Mouse (Mus musculus): ENCODE measurements around the gene Atxn7l1.
A peak's percentile ranks its signal among the peaks of the same experiment; 100 is the strongest.

The Atxn7l1 gene

DNA sequence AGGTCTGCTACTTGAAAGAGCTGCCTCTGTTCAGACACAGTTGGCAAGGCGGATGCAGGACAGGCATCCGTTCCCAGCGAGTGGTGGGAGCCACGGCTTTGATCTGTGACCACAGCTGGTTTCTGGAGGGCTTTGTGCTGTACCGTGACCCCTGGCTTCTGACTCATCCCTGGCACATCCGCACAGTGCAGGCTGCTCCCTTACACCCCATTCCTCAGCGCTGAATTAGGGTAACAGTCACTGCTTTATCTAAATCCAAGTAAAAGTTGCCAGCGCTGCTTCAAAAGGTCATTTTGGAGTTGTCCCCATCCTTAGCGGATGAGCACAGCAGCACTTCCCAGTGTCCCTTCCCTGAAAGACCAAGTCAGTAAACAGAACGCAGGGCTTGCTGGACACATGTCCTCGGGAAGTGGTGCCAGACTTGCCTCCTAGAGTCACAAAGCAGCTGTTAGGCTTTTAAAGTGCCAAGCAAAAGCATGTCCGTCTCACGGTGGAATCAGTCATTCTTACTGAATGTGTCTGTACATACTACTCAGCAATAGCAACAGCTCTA is 88.4 kb downstream of the Atxn7l1 start:
- DNase-seq (ENCODE audit: low spot score) = no peak

DNA sequence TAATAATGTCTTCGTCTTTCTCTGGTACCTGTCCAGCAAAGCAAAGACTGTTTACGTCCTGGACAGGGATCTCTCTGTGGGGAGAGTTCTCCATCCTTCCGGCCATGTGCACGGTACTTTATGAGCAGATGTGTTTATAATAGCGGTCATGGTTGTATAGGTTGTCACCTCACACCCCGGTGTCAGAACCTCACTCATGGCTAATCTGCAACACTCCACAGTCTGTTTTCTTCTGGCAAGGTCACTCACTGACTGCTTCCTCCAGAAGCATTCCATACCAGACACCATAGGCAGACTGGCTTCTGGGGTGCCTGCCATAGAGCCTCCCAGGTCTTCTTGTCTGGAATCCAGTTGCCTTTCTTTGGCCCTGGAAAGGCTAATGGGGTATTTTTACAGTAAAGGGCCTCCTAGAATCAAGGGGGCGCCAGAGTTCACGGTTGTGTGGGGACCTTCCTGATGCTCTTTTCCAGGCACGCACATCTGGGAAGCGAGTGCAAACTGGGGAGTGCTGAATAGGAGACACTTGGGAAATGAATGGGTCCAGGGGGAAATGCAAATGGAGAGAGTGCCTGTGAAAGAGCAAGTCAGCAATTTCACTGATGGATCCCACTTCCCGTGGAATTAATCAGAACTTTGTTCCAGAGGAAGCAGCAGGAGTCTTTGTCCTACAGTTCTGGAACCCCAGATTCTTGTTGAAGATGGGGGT is 89.0 kb downstream of the Atxn7l1 start:
- DNase-seq (ENCODE audit: low spot score) = no peak

DNA sequence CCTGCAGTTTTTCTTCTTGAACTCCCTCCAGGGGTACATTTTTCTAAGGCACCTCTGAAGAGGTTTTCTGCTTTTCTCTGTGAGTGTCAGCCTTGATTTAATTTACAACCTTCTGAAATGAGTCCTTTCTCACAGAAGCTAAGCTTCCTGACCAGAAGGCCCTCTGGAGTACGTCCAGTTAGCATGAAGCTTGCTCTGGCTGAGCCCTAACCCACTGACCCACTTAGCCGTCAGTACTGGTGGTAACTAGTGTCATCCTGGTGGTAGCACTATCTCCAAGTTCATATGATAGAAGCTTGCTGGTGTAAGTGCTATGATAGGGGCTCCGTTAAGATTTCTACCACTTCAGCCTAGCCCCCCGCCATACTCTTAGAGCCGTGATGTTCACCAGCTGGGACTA is 89.6 kb downstream of the Atxn7l1 start:
- no peak for DNase-seq (ENCODE audit: low spot score)

DNA sequence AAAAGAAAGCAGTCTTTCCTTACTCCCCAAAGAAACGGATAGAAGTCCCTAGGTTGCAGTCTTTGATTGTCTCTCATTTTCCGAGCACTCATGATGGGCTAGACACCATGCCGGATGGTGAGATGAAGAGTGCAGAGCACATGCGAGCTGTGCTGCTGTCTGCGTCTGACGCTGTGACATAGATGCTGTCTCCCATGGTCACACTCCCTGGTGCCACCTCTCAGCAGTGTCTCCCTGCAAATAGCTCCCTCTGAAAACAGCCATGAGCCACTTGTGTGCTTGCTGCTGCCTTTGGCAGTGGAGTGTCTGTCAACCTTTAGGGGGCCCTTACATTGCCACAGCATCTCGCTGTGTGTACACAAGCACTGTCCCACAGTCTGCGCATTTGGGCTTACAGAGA is 95.2 kb downstream of the Atxn7l1 start:
- DNase-seq (ENCODE audit: low spot score) = no peak

DNA sequence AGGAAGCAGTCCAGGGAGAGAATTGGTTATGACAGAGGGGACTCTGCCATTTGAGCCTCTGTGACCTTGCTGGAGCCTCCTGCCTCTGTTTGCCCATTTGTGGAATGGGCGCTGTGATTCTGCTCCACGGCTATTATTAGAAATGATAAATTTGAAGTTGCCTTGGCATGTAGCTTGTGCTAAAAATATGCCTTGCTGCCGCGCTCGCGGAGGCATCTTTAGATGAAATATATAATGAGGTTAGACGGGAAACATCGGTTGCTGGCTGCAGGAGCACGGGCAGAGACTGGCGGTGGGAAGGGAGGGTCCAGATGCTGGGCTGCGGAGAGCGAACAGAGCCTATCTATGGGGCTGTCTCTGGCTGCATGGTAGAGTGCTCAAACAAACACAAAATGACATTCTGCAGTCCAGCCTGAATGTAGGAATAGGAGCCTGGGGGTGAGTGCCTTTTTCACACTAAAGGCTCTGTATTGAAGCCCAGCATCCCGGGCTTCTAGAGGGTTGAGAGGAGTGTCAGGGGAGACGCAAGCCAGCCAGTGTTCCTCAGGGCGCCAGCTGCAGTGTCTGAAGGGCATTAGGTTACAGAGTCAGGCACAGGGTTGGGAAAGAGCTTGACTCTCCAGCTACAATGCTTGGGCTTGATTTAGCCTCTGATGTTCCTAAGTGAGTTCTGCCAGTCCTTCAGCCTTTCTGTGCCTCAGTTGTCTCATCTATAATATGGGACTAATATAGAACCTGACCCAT is 96.8 kb downstream of the Atxn7l1 start:
- no peak for DNase-seq (ENCODE audit: low spot score)

DNA sequence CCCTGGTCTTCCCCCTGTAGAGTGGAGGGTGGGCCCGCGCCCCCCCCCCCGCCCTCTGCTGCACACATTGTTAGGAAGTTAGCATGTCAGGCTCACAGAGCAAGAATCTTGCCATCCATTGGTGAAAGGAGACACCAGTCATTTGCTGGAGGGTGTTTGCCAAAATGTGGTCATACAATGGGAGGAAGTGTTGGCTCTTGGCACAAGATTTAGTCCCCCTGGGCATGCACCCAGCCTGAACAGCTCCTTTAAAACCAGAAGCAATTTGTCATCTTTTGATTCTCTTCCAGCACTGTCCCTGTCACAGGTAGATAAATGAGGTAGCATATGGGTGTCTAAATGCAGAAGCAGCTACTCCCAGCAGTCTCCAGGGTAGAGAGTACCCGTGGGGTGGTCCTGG is 98.0 kb downstream of the Atxn7l1 start:
- DNase-seq (ENCODE audit: low spot score) = no peak

DNA sequence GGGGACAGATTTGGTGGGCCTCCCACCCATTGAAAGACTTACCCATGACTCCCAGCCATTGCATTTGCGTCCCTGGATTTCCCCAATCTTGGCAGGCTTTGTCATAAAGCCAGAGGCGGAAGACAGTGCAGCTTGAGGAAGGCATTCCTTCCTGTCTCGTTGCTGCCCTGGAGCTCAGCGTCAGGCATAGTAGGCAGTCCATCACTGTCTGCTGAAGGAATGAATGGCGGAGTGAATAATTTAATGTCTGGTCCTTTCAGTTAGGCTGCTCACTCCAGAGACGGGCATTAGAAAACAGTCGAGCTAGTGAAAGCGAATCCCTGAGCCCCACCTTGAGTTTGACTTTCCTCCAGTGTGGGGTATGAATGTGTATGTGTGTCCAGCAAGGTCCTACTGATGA is 99.4 kb downstream of the Atxn7l1 start:
- no peak for DNase-seq (ENCODE audit: low spot score)

DNA sequence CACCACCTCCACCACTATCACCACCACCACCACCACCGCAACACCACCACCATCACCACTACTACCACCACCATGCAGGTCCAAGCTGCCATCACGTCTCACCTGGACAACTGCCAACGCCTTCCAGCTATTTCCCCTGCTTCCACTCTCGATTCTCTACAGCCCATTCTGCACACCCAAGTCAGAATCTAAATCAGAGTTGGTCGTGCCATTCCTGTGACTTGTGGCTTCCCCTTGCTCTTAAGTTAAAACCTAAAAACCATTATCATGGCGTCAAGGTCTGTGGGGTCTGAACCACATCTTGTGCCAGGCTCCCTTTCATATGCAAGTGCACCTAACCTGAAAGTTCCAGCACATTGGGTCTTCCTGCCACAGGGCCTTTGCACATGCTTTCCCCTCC is 102.7 kb downstream of the Atxn7l1 start:
- DNase-seq (ENCODE audit: low spot score) = no peak

DNA sequence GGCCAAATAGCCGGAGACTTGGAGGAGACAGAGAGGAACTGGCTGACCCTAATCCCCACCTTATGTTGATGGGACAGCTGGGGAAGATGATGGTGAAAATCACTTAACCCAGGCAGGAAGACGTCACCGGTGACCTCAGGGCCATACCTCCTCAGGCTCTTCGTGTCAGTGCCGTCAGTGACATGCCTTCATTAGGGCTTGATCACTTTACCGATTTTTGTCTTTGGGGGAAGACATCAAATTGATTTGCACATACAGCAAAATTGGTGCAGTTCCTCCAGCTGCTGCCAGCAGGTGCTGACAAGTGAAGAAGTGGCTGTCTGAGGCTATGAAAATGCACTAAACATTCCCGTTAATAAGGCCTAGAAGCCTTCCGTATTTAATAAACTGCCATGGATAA is 103.9 kb downstream of the Atxn7l1 start:
- no peak for DNase-seq (ENCODE audit: low spot score)

DNA sequence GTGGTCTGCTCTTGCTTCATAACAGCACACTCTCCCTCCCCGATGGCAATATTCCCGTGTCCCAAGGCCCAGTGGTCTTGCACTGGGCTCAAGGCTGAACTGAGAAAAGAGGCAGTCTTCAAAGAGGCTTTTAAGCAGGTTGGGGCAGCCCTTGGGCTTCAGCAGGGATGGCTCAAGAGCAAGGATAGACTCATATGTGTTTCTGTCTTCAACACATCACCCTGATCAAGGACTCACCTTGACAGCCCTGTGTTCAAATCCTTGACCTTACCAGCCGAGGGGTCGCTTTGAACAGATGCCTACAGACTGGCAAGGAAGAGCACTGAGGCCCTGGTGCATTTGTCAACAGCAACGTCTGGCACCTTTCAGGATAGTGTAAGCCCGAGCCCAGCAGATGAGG is 105.1 kb downstream of the Atxn7l1 start:
- no peak for DNase-seq (ENCODE audit: low spot score)

DNA sequence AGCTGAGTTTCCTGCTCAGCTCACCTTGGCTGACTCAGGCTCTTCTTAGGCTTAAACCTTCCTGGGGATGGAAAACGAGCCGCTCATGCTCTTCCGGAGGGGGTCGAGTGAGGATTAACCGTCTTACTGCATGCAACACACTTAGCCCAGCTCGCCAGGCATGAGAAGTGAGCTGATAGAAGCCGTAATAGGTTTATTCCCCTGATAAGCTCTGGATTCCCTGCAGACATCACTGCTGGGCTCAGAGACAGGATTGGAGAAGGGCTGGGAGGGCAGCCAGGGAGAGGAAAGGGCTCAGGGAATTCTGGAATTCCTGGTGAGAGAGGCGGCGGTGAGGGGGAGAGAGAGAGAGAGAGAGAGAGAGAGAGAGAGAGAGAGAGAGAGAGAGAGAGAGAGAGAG is 105.7 kb downstream of the Atxn7l1 start:
- DNase-seq (ENCODE audit: low spot score) = no peak

DNA sequence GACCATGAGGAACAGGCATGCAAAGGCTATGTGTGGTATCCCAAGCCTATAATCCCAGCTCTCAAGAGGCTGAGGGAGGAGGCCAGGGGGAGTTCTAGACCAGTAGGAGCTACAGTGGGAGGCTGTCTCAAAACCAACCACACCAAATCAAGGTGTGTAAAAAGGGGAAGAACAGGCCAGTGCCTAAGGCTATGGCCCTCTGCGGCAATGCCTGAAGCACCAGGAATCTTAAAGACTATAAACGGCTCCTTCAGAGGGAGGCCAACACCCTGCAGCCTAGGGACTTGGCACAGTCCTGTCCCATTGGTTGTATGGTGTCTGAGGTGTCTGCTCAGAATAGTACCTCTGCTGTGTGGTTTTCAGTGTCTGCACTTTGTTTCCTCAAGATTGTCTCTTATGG is 107.8 kb downstream of the Atxn7l1 start:
- DNase-seq (ENCODE audit: low spot score) = no peak

DNA sequence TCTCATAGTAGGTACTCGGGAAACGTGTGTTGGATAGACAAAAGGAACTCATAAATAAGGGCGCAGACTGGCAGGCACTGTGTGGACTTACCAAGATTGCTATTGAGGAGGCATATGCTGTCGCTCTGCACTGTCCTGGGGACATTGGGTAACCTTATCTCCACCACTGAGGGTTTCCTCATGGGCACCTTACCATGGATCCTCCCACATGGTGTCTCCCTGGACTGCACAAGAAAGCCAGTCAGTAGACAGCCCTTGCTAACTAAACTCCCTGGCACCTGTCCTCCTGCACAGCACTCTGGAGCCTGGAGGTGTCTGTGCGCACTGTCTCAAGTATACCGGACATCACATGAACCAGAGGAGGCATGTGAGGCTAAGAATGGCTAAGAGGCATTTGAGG is 108.9 kb downstream of the Atxn7l1 start:
- no peak for DNase-seq (ENCODE audit: low spot score)

DNA sequence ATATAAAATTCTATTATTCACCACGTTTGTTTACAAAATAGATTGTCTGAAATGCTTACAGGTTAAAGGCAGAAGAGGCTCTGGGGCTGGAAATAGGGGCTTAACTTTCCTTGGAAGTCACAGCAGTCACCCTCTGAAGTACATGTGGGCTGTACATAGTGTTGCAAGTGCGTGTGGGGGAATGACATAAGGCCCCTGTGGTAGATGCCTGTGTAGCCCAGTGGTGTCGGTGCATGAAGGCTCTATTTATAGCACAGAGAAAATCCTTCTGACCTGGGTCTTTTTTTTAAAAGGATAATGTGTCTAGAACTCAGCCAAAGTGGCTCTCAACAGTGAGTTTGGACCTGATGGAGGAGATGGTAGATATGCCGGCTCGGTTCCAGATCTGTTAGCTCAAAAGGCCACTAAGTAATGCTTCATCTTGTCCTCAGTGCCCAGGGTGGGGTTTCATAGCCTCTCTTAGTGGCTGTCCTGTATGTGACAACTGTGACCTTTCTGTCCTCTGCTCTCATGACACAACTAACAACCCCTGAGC is 111.6 kb downstream of the Atxn7l1 start:
- DNase-seq (ENCODE audit: low spot score) = no peak

DNA sequence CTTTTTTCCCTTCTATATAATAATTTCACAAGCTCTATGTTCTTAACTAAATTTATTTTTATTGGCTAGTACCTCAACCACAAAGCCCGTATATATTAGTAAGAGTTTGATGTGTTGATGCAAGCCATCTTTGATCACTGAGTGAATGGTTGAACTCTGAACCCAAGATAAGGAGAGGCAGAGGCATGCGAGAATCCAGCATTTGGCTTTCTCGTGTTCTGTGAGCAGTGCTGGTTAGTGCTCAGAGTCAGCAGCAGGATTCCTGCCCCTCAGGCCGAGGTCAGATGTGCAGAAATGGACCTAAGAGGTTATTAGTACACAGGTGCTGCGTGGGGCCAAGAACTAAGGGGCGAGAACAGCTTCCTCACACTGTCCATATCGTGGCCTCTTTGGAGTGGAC is 113.1 kb downstream of the Atxn7l1 start:
- no peak for DNase-seq (ENCODE audit: low spot score)

DNA sequence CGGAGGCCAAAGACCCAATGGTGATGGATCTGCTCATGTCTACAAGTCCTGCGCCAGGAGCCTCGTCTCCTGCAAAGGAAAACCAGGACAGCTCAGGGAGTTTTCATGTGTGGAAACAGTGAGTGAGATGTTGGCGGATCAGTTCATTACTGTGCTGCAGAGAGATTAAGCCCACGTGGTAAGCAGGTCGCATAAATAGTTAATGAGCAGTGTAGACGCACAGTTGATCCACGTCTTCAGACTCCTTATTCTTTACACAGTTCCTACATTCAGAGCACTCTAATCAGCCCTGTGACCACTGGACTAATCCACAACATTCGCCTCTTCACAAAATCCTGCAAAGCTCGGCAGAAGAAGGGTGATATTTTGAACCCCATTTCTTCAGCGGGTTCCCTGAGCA is 118.4 kb downstream of the Atxn7l1 start:
- DNase-seq (ENCODE audit: low spot score) = no peak

DNA sequence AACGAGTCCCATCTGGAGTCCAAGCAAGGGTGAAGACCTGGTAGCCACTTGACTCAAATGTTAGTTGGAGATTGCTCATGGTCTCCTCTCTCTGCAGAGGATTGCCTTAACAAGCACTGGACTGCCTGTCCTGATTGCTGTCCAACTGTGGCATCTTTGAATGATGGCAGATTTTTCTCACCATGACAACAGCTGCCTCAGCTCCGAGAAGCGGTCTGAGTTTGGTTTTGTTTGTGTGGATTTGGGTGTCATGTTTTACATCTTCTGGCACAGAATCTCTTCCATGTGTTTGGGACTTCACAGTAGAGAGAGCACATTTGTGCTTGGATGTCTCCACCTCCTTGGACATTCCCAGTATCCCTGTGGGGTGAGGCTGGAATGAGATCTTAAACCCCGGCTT is 120.5 kb downstream of the Atxn7l1 start:
- DNase-seq (ENCODE audit: low spot score) = no peak

DNA sequence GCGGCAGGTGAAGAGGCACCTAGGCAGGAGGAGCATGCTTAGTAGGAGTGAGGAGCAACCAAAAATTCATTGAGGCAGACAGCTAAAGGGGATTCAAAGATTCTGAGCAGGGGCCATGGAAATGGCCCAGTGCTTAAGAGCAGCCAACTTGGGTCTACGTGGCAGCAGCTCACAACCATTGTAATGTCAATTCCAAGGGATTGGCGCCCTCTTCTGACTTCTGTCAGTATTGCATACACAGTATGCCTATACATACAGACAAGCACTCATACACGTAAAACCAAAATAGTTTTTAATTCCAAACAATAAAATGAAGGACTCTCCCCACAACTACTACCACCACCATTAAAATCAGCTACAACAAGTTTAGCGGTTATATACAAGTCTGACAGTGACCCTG is 122.2 kb downstream of the Atxn7l1 start:
- peak; percentile 17 for DNase-seq (ENCODE audit: low spot score)

DNA sequence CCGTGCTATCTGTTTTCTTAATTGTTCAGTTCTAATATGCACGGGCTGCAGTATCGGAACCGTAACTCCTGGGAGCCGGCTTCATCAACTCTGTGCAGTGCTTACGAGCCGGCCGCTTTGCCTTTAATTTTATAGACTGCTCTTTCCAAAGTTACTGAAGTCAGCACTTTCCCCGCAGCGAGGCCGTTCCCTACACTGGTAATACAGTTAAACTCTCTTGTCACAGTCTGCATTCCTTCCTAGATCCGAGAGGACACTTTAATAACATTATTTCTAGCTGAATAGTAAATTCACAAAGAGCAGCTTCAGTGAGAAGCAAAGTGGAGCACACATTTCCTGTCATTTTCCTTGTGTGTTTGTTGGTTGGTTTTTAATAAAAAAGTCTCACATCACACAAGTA is 124.4 kb downstream of the Atxn7l1 start:
- DNase-seq (ENCODE audit: low spot score) = no peak

DNA sequence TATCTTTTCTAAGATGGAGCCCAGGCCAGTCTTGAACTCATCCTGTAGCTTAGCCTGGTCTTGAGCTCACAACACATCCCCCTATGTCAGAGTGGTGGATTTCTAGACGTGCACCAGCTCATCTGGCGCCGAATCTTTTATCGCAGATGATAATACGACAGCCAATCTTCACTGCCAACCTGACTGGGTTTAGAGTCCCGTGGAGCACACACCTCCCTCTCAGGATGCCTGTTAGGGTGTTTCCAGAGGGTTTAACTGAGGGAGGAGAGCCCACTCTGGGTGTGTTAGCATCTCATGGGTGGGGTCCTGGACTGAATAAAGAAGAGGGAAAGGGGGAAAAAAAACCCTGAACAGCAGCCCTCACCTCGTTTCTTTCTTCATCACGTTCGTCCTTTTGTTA is 124.9 kb downstream of the Atxn7l1 start:
- DNase-seq (ENCODE audit: low spot score) = no peak

DNA sequence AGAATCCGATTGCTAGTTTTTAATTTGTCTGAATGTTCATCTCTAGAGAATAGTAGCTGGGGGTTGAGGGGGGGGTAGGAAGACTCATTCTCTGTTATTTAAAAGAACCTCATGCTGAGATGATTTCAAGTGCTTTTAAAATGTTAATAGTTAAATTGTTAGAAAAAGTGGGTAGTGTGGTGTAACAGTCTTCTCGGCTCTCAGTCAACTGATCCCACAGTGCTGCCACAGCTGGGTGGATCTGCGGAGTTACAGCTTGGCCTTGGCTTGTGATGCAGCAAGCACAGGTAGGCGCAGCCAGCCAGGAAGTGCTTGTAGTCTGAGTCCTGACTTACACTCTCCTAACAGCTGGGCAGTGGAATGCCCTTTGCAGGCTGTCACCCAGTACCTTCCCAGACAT is 125.7 kb downstream of the Atxn7l1 start:
- DNase-seq (ENCODE audit: low spot score) = no peak

DNA sequence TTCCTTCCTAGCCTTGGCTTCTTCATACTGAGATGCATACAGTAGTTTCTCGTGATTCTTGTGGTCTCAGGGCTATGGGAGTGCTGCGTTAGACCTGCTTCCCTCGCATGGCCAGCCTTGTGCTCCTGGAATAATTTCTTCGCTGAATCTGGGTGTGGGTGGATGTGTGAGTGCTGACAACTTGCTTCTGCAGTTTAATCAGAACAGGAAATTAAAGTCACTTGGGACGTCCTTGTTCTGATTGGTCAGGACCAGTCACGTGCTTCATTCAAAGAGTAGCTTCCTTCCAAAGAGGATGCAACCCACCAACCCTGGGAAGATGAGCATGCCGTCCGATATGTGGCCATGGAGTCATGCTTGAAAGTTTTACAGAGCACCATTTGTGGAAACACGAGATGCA is 126.2 kb downstream of the Atxn7l1 start:
- DNase-seq (ENCODE audit: low spot score) = no peak

DNA sequence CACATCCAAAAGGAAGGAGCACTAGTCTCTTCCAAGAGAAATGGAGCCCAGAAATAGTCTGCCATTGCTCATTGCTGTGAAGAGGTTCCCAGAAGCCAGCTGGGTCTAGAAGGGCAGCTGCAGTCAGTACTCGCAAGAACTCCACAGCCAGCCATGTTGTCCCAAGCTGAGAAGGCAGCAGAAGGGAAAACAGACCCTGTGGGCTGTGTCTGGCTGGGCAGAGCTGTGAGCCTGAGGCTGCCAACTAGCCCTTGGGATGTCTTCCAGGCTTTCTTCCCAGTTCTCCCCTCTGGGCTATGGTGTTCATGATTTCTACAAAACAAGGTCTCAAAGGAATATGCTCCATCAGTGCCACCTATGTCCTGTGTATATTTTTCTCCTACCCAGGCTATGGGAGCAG is 128.5 kb downstream of the Atxn7l1 start:
- DNase-seq (ENCODE audit: low spot score) = no peak
